Mouse (Mus musculus): ENCODE results near the gene Zcchc2.

Gene Zcchc2

DNA sequence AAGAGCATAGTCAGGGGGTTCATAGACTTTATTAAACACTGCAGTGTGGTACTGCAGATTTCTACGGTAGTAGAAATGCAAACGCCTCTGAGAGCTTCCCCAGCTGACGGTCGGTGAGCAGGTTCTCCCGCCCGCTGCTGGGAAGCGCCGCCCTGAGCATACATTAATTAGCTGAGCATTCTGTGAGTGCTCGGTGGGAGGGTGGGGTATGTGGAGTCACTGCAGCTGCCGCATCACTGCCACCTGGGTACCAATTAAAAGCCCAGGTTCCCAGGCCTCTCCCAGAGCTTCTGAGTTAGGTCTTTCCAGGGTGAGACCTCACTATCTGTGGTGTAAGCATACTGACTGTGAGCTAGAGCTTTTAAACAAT, 81.8 kb downstream of the Zcchc2 start:
- no peak for DNase-seq (ENCODE audit: low spot score in 2 of 2)

DNA sequence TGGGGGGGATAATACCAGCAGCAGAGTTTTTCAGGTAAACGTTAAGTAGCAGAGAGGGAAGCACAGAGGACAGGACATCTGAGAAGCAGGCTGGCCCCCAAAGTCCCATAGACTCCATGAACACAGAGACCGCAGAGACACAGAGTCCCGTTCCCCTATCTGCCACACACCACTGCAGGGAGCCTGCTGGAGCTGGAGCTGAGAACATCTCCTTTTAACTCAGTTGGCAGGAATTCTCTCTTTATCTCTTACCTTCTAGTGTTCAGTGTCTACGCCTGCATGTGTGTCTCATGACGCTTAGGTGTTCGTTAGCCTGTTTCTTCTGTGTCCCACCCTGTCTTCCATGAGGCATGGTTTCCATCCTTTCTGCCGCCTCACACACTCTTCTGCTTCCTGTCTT, 83.0 kb downstream of the Zcchc2 start:
- no peak for DNase-seq (ENCODE audit: low spot score in 2 of 2)

GRCm38 (mm10) chr1:106074141-106074540, 83.9 kb downstream of the Zcchc2 start:
- no peak for DNase-seq (ENCODE audit: low spot score in 2 of 2)

GRCm38 (mm10) chr1:106074656-106075055, 84.5 kb downstream of the Zcchc2 start:
- DNase-seq (ENCODE audit: low spot score in 2 of 2): no peak

DNA sequence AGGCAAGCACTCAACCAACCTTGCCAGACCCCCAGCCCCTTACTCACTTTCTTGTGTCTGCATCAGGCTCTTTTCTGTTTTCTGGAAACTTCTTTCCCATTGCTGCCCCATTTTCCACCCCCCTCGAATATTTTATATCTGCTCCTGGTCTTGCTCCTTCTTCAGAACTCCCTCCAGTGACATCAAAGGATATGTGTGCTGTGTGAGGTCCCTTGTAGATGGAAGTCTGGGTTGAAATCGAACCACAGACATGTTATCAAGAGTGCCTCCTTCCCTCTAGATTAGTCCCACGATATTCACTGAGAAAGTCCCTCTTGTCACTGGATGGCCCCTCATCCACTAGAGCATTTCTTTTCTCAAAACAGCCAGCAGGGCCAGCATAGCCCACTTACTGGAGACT, 86.4 kb downstream of the Zcchc2 start:
- DNase-seq (ENCODE audit: low spot score in 2 of 2): no peak

DNA sequence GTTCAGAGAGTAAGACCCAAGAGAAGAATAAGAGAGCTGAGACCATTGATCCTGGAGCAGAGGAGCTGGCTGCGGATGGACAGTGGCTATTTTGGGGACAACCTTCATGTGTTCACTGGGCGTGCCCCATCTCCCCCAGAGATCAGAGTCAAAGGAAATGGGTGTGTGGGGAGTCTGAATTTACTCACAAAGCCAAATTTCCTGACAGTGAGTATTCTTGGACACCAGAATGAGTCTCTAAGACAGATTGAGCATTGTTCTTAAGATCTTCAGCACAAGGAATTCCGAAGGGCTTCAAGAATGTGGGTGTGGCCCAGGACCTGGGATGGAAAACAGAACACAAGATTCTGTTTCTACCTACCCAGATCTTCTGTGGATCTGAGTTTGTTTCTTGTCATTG, 87.0 kb downstream of the Zcchc2 start:
- no peak for DNase-seq (ENCODE audit: low spot score in 2 of 2)

All from thymus, postnatal 10 days (tissue).